Mouse (Mus musculus): Measurements from ENCODE around the gene Klrg2. TPM values are rescaled to one million over a fixed set of nuclear protein-coding genes. Genes with fewer than 3 reads are reported as not detected.

Klrg2 gene
- total and polyA plus RNA-seq, 3 experiments, result 1.0 to 6.2 TPM; not detected in 1

DNA sequence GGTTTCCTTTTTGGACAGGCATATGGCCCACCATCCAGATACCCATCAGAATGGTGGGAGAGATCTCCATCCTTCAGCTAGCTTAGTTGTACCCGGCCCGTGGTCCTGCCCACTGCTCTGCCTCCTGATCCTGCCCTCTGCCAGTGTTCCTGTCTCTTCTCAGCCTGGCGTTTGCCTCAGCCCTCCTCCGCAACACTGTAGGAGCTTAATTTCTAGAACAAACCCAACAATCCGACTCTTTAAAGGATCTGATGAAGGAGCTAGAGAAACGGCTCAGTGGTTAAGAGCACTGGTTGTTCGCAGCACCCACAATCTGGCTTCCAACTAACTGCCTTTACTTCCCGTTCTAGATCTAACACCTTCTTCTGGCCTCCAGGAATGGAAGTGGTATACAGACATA is 2.6 kb downstream of the Klrg2 start:
- Histone ChIP-seq H3K4me3 (ENCODE audit: control insufficient read depth in 1 of 2, insufficient read depth in 1 of 2, low read depth in 2 of 2, low read length in 2 of 2) (no peak overlapping the region), H3K36me3 (ENCODE audit: control insufficient read depth in 1 of 2, insufficient read depth in 2 of 2, low read length in 2 of 2) (peaks cover 0 to 6% of the 10 kb centered on the region in 2 experiments; a peak in 2 of 4 replicates), H3K27ac (ENCODE audit: control insufficient read depth, low read depth, low read length) (no peak overlapping the region), H3K9me3 (replicated peaks; ENCODE audit: insufficient read depth, low read length) (no peaks in the 10 kb centered on the region), H3K27me3 (ENCODE audit: control insufficient read depth in 1 of 2, insufficient read depth in 2 of 2, low read length in 2 of 2) (no peaks in the 10 kb centered on the region; a peak in 1 of 4 replicates), H3K9ac (ENCODE audit: control insufficient read depth, low read depth, low read length, poor library complexity, severe bottlenecking) (no peak overlapping the region), H3K79me2 (ENCODE audit: control insufficient read depth, insufficient read depth, low read length, poor library complexity) (peaks cover 2% of the 10 kb centered on the region; the same call in 1 of the 2 replicates), H3K4me1 (ENCODE audit: control insufficient read depth in 1 of 2, insufficient read depth in 2 of 2, low read length in 2 of 2) (peaks cover 0 to 16% of the 10 kb centered on the region in 2 experiments; a peak in 2 of 4 replicates)
- no peak for DNase-seq (ENCODE audit: low read depth, low spot score)
- TF ChIP-seq EP300 (IDR thresholded peaks at IDR 0.05; ENCODE audit: low read depth in 1 of 2, low read length in 2 of 2) (no peak), KAT2A (conservative IDR thresholded peaks at IDR 0.05; ENCODE audit: low read depth, low read length) (no peak), ELF1 (IDR thresholded peaks at IDR 0.05; ENCODE audit: low read depth, low read length) (no peak)

DNA sequence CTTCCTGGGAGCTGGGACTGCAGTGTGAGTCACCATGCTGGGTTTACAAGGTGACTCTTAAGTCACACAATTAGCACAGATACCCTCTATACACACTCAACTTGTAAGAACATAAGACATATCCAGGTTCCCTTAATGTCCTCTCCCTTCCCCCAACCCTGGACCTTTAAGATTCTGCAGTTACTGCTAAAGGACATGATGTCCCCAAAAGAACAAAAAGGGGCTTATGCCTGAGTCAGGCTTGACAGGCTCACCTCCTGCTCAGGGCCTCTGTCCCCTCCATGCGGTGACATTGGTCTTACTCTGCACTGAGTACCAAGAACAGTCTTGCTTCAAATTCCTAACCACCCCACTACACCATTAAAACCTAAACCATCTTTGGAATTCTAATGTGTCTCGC is 4.2 kb downstream of the Klrg2 start:
- Histone ChIP-seq H3K4me1 (ENCODE audit: control insufficient read depth in 1 of 2, insufficient read depth in 2 of 2, low read length in 2 of 2) (peaks cover 0 to 16% of the 10 kb centered on the region in 2 experiments; a peak in 2 of 4 replicates), H3K9ac (ENCODE audit: control insufficient read depth, low read depth, low read length, poor library complexity, severe bottlenecking) (no peak overlapping the region), H3K36me3 (ENCODE audit: control insufficient read depth in 1 of 2, insufficient read depth in 2 of 2, low read length in 2 of 2) (peaks cover 0 to 6% of the 10 kb centered on the region in 2 experiments; a peak in 2 of 4 replicates), H3K27me3 (ENCODE audit: control insufficient read depth in 1 of 2, insufficient read depth in 2 of 2, low read length in 2 of 2) (no peaks in the 10 kb centered on the region), H3K27ac (ENCODE audit: control insufficient read depth, low read depth, low read length) (no peak overlapping the region), H3K9me3 (replicated peaks; ENCODE audit: insufficient read depth, low read length) (no peaks in the 10 kb centered on the region), H3K79me2 (ENCODE audit: control insufficient read depth, insufficient read depth, low read length, poor library complexity) (peaks cover 2% of the 10 kb centered on the region; the same call in 1 of the 2 replicates), H3K4me3 (ENCODE audit: control insufficient read depth in 1 of 2, insufficient read depth in 1 of 2, low read depth in 2 of 2, low read length in 2 of 2) (no peak overlapping the region)
- no peak for TF ChIP-seq CHD1 (IDR thresholded peaks at IDR 0.05; ENCODE audit: low read depth, low read length)
- no peak for TF ChIP-seq POLR2AphosphoS5 (IDR thresholded peaks at IDR 0.05; ENCODE audit: borderline replicate concordance, low read depth, low read length)
- TF ChIP-seq TCF12 (IDR thresholded peaks at IDR 0.05; ENCODE audit: low read depth, low read length), result no peak
- TF ChIP-seq CTCF (IDR thresholded peaks at IDR 0.05 in 2 of 3, conservative IDR thresholded peaks at IDR 0.05 in 1 of 3; ENCODE audit: control insufficient read depth in 1 of 3, insufficient read depth in 1 of 3, low read depth in 2 of 3, low read length in 3 of 3, poor library complexity in 1 of 3, severe bottlenecking in 1 of 3), result no peak
- TF ChIP-seq USF1 (IDR thresholded peaks at IDR 0.05; ENCODE audit: low read depth, low read length), result no peak
- no peak for TF ChIP-seq ZKSCAN1 (IDR thresholded peaks at IDR 0.05; ENCODE audit: low read depth, low read length)
- TF ChIP-seq MAFK (IDR thresholded peaks at IDR 0.05; ENCODE audit: borderline replicate concordance, low read depth, low read length), result no peak
- TF ChIP-seq SMC3 (IDR thresholded peaks at IDR 0.05; ENCODE audit: low read depth, low read length), result no peak
- TF ChIP-seq TAL1 (IDR thresholded peaks at IDR 0.05; ENCODE audit: low read length), result no peak
- TF ChIP-seq ZMIZ1 (IDR thresholded peaks at IDR 0.05; ENCODE audit: low read depth, low read length), result no peak
- TF ChIP-seq ETS1 (IDR thresholded peaks at IDR 0.05; ENCODE audit: low read depth, low read length), result no peak
- TF ChIP-seq TBP (IDR thresholded peaks at IDR 0.05; ENCODE audit: low read depth, low read length), result no peak
- no peak for TF ChIP-seq USF2 (IDR thresholded peaks at IDR 0.05; ENCODE audit: borderline replicate concordance in 1 of 2, insufficient read depth in 1 of 2, low read depth in 1 of 2, low read length in 2 of 2)
- TF ChIP-seq BHLHE40 (IDR thresholded peaks at IDR 0.05; ENCODE audit: borderline replicate concordance, low read depth, low read length), result no peak
- no peak for TF ChIP-seq EP300 (IDR thresholded peaks at IDR 0.05; ENCODE audit: low read depth in 1 of 2, low read length in 2 of 2)
- no peak for TF ChIP-seq ZC3H11A (IDR thresholded peaks at IDR 0.05; ENCODE audit: low read depth, low read length)
- TF ChIP-seq RCOR1 (IDR thresholded peaks at IDR 0.05; ENCODE audit: low read depth, low read length), result no peak
- no peak for TF ChIP-seq UBTF (IDR thresholded peaks at IDR 0.05; ENCODE audit: borderline replicate concordance, insufficient read depth, low read depth, low read length)
- no peak for TF ChIP-seq ZNF384 (IDR thresholded peaks at IDR 0.05; ENCODE audit: low read depth, low read length)
- no peak for DNase-seq (ENCODE audit: low read depth, low spot score)
